In the genomic region with DNA sequence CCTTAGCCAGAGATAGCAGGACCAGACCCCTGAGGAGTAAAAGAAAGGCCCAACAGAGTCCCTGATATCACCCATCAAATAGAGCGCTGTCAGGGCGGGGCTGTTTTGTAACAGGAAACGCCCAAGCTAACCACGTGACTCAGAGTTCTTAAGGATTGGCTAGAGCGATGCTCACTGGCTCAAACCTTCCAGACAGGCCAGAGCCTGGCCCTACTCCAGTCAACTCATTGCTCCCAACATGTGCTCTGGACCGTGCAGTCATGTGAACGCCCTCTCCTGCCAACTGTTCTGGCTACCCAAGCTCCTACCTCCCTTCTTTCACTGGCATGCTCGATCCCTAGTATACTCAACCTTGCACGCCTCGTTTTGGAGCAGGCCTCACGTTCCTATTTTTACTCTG, we compare ENCODE assay signal across 9 mouse cellular contexts.
DNase-seq lines count a peak whose midpoint lies in the region; ATAC-seq and TF ChIP-seq lines count a peak whose summit lies in the region.
"Had no signal": no experiment of that assay in that cellular context is flagged by ENCODE, and none has a peak within 500 bp of the region (broad histone marks: within the 10 kb centered on the region; RNA-seq: fewer than 3 reads in every experiment).

No protein-coding gene starts in this region.

- no peak overlapping the region for H3K27ac ChIP-seq in midbrain, postnatal 0 days (ENCODE audit: low read depth, low read length)
- H3K27ac ChIP-seq in midbrain, embryonic 11.5 days (ENCODE audit: low read depth, low read length) = no peak overlapping the region
- no peak overlapping the region for H3K27ac ChIP-seq in heart, embryonic 11.5 days (ENCODE audit: low read depth, low read length)
- H3K27ac ChIP-seq: embryonic facial prominence, embryonic 13.5 days had no signal

- in situ Hi-C loops in Patski (cut with MboI; ENCODE audit: low pct_unique_long_range_greater_than_20kb) = no loop called here

- POLR2A ChIA-PET in Patski (lab: Charles Lee) = interaction anchor here (1.2 kb wide), 1 partner anchor 10 kb away, joined by 5 read pairs; no protein-coding TSS in a partner anchor

- no peaks in the 10 kb centered on the region for H3K36me3 ChIP-seq in midbrain, postnatal 0 days (ENCODE audit: insufficient read depth, low read length)
- H3K36me3 ChIP-seq in midbrain, embryonic 11.5 days (ENCODE audit: control insufficient read depth, insufficient read depth, low read length) = no peaks in the 10 kb centered on the region
- no peaks in the 10 kb centered on the region for H3K36me3 ChIP-seq in heart, embryonic 11.5 days (ENCODE audit: control insufficient read depth, insufficient read depth, low read length)
- H3K36me3 ChIP-seq: embryonic facial prominence, embryonic 13.5 days had no signal

- ATAC-seq in midbrain, postnatal 0 days (ENCODE audit: low FRiP score) = peak; percentile 64; the same call in 1 of the 2 replicates
- no peak for ATAC-seq in midbrain, embryonic 11.5 days (ENCODE audit: low FRiP score)
- peak; percentile 64 for ATAC-seq in Patski
- peak; percentile 58; the same call in 1 of the 2 replicates for ATAC-seq in heart, embryonic 11.5 days (replicated peaks; ENCODE audit: insufficient number of reproducible peaks, low FRiP score, low TSS enrichment)
- peak; percentile 73 for ATAC-seq in megakaryocyte-erythroid progenitor cell, adult 5-6 weeks (replicated peaks; ENCODE audit: low FRiP score, low TSS enrichment, poor library complexity, severe bottlenecking)

- H3K4me2 ChIP-seq in midbrain, postnatal 0 days (ENCODE audit: low read depth, low read length, poor library complexity, severe bottlenecking) = no peak overlapping the region
- no peak overlapping the region for H3K4me2 ChIP-seq in midbrain, embryonic 11.5 days
- no peak overlapping the region for H3K4me2 ChIP-seq in heart, embryonic 11.5 days
- H3K4me2 ChIP-seq: embryonic facial prominence, embryonic 13.5 days had no signal

- H3K27me3 ChIP-seq in midbrain, postnatal 0 days (ENCODE audit: insufficient read depth, low read length) = no peaks in the 10 kb centered on the region
- H3K27me3 ChIP-seq in midbrain, embryonic 11.5 days (ENCODE audit: control insufficient read depth, insufficient read depth, low read length) = no peaks in the 10 kb centered on the region
- no peaks in the 10 kb centered on the region for H3K27me3 ChIP-seq in Patski
- no peaks in the 10 kb centered on the region for H3K27me3 ChIP-seq in heart, embryonic 11.5 days (ENCODE audit: control insufficient read depth, insufficient read depth, low read length)
- H3K27me3 ChIP-seq: embryonic facial prominence, embryonic 13.5 days had no signal

- TF ChIP-seq CTCF in midbrain, postnatal 0 days (IDR thresholded peaks at IDR 0.05) = no peak
- no peak for TF ChIP-seq CTCF in Patski (IDR thresholded peaks at IDR 0.05)

- H3K9ac ChIP-seq in midbrain, postnatal 0 days (replicated peaks; ENCODE audit: low read length, poor library complexity, severe bottlenecking) = no peak overlapping the region
- no peak overlapping the region for H3K9ac ChIP-seq in midbrain, embryonic 11.5 days (ENCODE audit: low read length)
- no peak overlapping the region for H3K9ac ChIP-seq in heart, embryonic 11.5 days (ENCODE audit: low read depth, low read length)
- H3K9ac ChIP-seq: embryonic facial prominence, embryonic 13.5 days had no signal

- no peaks in the 10 kb centered on the region for H3K4me1 ChIP-seq in midbrain, postnatal 0 days (ENCODE audit: insufficient read depth, low read length)
- peaks cover 4% of the 10 kb centered on the region for H3K4me1 ChIP-seq in midbrain, embryonic 11.5 days (ENCODE audit: control insufficient read depth, insufficient read depth, low read length)
- peaks cover 31% of the 10 kb centered on the region for H3K4me1 ChIP-seq in heart, embryonic 11.5 days (ENCODE audit: control insufficient read depth, insufficient read depth, low read length)

- no peak overlapping the region for H3K4me3 ChIP-seq in midbrain, postnatal 0 days (ENCODE audit: low read depth, low read length)
- no peak overlapping the region for H3K4me3 ChIP-seq in midbrain, embryonic 11.5 days (ENCODE audit: low read depth, low read length)
- no peak overlapping the region for H3K4me3 ChIP-seq in heart, embryonic 11.5 days (ENCODE audit: low read depth, low read length)
- H3K4me3 ChIP-seq: embryonic facial prominence, embryonic 13.5 days had no signal

- WGBS in midbrain, postnatal 0 days = 72% methylated on average over 11 of the region's 11 CpGs
- 92% methylated on average over 11 of the region's 11 CpGs for WGBS in midbrain, embryonic 11.5 days
- 73% methylated on average over 11 of the region's 11 CpGs for WGBS in heart, embryonic 11.5 days (ENCODE audit: insufficient replicate concordance)

- CTCF ChIA-PET in Patski (lab: Charles Lee) = interaction anchor here (0.8 to 1.2 kb wide), 3 partner anchors 9 to 79 kb away, joined by 3 to 4 read pairs (median 4); no protein-coding TSS in a partner anchor

- peak; percentile 93 for DNase-seq in midbrain, postnatal 0 days (ENCODE audit: low spot score)
- DNase-seq in midbrain, embryonic 11.5 days (ENCODE audit: low spot score, missing footprints) = no peak
- peak; percentile 87 for DNase-seq in Patski (ENCODE audit: low read depth, low spot score)
- DNase-seq in cerebellum, postnatal 14 days = peak; percentile 98
- DNase-seq in kidney, postnatal 14 days = peak; percentile 93
- no peak for DNase-seq in frontal cortex, postnatal 10 days (ENCODE audit: low spot score in 2 of 2)

- no peaks in the 10 kb centered on the region for H3K9me3 ChIP-seq in midbrain, postnatal 0 days (ENCODE audit: low read length)
- H3K9me3 ChIP-seq in midbrain, embryonic 11.5 days (ENCODE audit: control insufficient read depth, low read length) = no peaks in the 10 kb centered on the region
- no peaks in the 10 kb centered on the region for H3K9me3 ChIP-seq in heart, embryonic 11.5 days (replicated peaks; ENCODE audit: control insufficient read depth, low read length)
- H3K9me3 ChIP-seq: embryonic facial prominence, embryonic 13.5 days had no signal

Comparison
In these comparisons a context has a peak if more than half of its experiments do, and no peak if none do; other contexts are left out.
1. DNase-seq: peak in midbrain, postnatal 0 days (single experiment), Patski (single experiment), cerebellum, postnatal 14 days (2 of 2) and kidney, postnatal 14 days (single experiment); none in midbrain, embryonic 11.5 days (single experiment) and frontal cortex, postnatal 10 days (0 of 2).